Mouse (Mus musculus) liver, embryonic 12.5 days (tissue): ENCODE measurements at regions not wholly inside any gene's neighbourhood (a gene's known extent, or its start where the extent isn't known, plus 50 kb on each side); places are given as distances from the start of the nearest gene placed in this dataset.
"Not testable (repeated sequence)": the region's sequence is repeated elsewhere in the genome, so short reads cannot be mapped to it uniquely, and the experiment has no call there.

ENCODE experiments used
- ATAC-seq: fragments of 200-750 bp; cut with Nextera tagmentation; 2 replicates; pipeline ENCODE4 v1.8.0; 2017; ENCODE audit warnings: moderate number of reproducible peaks, mild to moderate bottlenecking, moderate library complexity
- H3K27ac ChIP-seq: fragments of 300-500 bp; sonication (generic); 2 replicates; pipeline ENCODE4 v1.5.1; 2016; ENCODE audit warnings: mild to moderate bottlenecking
- H3K27me3 ChIP-seq: fragments of 300-500 bp; sonication (generic); replicated peaks from 2 replicates; pipeline ENCODE4 v1.6.1; 2016; ENCODE audit warnings: mild to moderate bottlenecking, moderate library complexity
- H3K36me3 ChIP-seq: fragments of 300-500 bp; sonication (generic); 2 replicates; pipeline ENCODE4 v1.6.1; 2016; ENCODE audit warnings: mild to moderate bottlenecking, moderate library complexity
- H3K4me1 ChIP-seq: fragments of 300-500 bp; sonication (generic); 2 replicates; pipeline ENCODE4 v1.6.1; 2016
- H3K4me2 ChIP-seq: fragments of 300-500 bp; sonication (generic); 2 replicates; pipeline ENCODE4 v1.6.1; 2016; ENCODE audit warnings: mild to moderate bottlenecking, moderate library complexity
- H3K4me3 ChIP-seq: fragments of 300-500 bp; sonication (generic); 2 replicates; pipeline ENCODE4 v1.5.1; 2016; ENCODE audit warnings: mild to moderate bottlenecking, moderate library complexity
- H3K9ac ChIP-seq: fragments of 300-500 bp; sonication (generic); 2 replicates; pipeline ENCODE4 v1.6.1; 2016; ENCODE audit warnings: mild to moderate bottlenecking, moderate library complexity
- H3K9me3 ChIP-seq: fragments of 300-500 bp; sonication (generic); replicated peaks from 2 replicates; pipeline ENCODE4 v1.6.1; 2016; ENCODE audit warnings: mild to moderate bottlenecking, moderate library complexity
- WGBS: fragments of 180-500 bp; shearing (Covaris S2); methylation state at CpG from one replicate; pipeline ENCODE4 v1.1.7; 2016; ENCODE audit not compliant: insufficient replicate concordance; 5-methylcytosine and 5-hydroxymethylcytosine counted together

DNA sequence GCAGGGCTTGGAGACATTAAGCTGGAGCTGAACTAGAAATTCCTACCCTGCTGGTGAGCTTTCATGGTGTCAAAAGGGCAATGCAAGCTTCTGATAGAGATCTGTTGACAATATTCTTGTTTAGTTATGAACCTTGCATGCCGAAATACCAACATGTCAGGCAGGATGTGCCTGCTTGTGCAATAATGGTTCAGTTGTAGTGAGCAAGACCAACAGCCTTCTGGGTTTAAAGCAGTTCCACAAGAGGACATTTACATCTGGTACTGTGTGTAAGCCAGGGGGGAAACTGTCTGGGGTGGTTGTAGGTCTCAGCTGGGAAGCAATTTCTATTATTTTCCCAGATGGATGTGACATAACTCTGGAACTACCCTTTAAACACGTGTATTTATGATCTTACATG is 987.6 kb upstream of the Gm38303 start:
- ATAC-seq: no peak
- Histone ChIP-seq H3K36me3 (no peaks in the 10 kb centered on the region), H3K4me3 (no peak overlapping the region), H3K9ac (no peak overlapping the region), H3K9me3 (no peaks in the 10 kb centered on the region), H3K4me1 (no peaks in the 10 kb centered on the region), H3K27ac (no peak overlapping the region), H3K27me3 (no peaks in the 10 kb centered on the region), H3K4me2 (no peak overlapping the region)
- 29% methylated on average over 2 of the region's 2 CpGs for WGBS

DNA sequence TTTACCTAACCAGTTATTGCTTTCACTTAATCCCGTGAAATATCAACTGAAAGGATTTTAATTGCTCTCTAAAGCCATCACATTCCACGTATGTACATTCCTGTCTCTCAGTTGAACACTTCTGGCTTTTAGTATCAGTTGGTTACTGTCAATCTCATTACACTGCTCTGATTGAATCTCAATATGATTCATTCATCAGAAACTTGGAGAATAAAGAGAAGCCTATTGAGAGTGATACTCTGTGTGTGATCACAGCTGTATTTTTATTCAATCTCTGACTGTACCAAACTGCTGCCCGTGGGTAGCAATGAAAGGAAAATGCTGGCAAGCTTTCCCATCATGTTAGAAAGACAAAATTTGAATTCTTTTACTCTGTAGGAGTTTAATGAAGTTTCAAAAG is 957.5 kb upstream of the Gm38303 start:
- Histone ChIP-seq H3K36me3 (no peaks in the 10 kb centered on the region), H3K27me3 (no peaks in the 10 kb centered on the region), H3K9ac (no peak overlapping the region), H3K9me3 (no peaks in the 10 kb centered on the region), H3K4me1 (no peaks in the 10 kb centered on the region), H3K27ac (no peak overlapping the region), H3K4me3 (no peak overlapping the region), H3K4me2 (no peak overlapping the region)
- 55% methylated on average over 3 of the region's 3 CpGs for WGBS
- ATAC-seq: no peak

- no peak overlapping the region for H3K4me2 ChIP-seq
- no peak overlapping the region for H3K9ac ChIP-seq
- no peak overlapping the region for H3K27ac ChIP-seq
- H3K27me3 ChIP-seq: no peaks in the 10 kb centered on the region
- no peak for ATAC-seq
- no peaks in the 10 kb centered on the region for H3K9me3 ChIP-seq
- 71% methylated on average over 3 of the region's 3 CpGs for WGBS
- no peaks in the 10 kb centered on the region for H3K36me3 ChIP-seq
- no peak overlapping the region for H3K4me3 ChIP-seq
- no peaks in the 10 kb centered on the region for H3K4me1 ChIP-seq
Measured at GRCm38 (mm10) chr3:11261052-11261451, 925.6 kb upstream of the Gm38303 start.

DNA sequence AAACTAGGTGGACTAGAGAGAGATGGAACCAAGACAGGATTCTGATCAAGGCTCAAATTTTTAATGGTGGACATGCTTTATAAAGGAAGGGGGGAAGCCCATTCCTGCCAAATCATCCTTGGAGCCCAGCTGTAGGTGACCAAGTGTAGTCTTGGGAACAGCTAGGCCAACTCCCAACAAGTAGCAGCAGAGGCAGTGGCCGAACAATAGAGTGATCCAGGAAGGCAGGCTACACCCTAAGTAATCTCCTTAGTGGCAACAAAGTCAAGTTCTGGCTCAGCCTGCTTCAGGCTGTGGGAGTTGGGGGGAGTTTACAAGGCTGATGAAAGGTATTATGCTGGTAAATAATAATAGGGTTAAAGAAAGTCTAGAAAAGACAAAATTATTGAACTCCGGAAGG is 878.5 kb upstream of the Gm38303 start:
- ATAC-seq: no peak
- no peaks in the 10 kb centered on the region for H3K4me1 ChIP-seq
- H3K27me3 ChIP-seq: no peaks in the 10 kb centered on the region
- H3K27ac ChIP-seq: no peak overlapping the region
- no peaks in the 10 kb centered on the region for H3K36me3 ChIP-seq
- no peak overlapping the region for H3K9ac ChIP-seq
- H3K4me3 ChIP-seq: no peak overlapping the region
- H3K4me2 ChIP-seq: no peak overlapping the region
- no peaks in the 10 kb centered on the region for H3K9me3 ChIP-seq
- 72% methylated on average over 2 of the region's 2 CpGs for WGBS

DNA sequence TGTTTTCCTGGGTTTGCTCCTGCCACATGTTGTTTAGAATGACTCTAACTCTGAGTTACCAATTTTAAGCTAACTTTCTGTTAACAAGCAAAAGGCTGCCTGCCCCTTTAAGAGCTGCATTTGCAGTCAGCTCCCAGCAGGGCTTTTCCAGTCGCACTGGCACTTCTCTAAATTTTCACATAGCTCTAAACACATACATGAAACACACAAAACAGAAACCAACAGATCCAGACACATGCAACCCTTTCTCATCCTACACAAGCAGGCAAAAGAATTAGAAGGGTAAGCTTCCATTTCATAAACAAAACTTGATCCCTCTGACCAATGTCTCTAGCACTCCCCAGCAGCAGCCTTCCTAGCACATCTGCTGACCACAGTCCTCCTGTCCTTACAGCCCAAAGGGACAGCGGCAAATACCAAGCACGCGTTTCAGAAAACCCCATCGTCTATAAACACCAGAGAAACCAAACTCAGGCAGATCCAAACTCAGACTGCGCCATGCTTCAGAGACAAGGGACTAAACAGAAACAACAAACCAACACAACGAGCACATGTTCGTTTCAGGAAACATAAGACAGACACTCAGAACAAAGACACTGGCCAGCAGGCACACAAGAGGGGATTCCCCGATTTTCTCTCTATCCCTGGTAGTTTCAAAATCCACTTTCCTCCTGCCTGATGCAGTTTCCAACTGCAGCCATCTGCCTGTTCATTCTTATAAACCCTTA is 877.6 kb upstream of the Gm38303 start:
- not testable (repeated sequence) for H3K36me3 ChIP-seq, H3K27ac ChIP-seq, H3K4me2 ChIP-seq, ATAC-seq, H3K9me3 ChIP-seq, H3K4me1 ChIP-seq, H3K4me3 ChIP-seq, H3K9ac ChIP-seq, H3K27me3 ChIP-seq
- WGBS: 30% methylated on average over 9 of the region's 9 CpGs

DNA sequence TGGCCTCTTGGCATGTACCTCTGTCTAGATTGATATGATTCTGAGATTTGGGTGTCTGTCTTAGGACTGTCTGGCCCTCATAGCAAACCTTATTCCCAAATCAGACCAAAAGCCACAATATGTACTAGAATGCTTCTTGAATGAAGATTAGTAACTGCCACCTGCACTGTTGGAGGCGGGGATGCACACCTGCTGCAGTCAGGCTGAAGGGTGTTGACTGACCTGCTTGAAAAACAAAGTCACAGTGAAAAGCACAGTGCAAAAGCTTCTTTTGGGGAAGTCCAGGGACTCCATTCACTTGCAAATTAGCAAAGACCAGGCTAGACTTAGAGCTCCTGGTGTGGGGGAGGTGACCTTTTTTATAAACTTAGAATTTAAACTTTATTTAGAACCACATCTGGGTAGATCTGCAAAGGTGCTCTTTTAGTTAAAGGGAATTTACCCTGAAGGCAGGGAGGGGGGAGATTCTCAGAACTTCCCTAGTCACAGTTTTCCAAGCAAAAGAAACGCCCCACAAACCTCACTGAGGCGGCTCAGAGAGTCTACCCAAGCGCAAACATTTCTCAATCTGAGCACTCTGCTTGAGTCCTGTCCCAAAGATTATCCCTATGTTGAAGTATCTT is 876.9 kb upstream of the Gm38303 start:
- H3K4me2 ChIP-seq, ATAC-seq, H3K4me3 ChIP-seq, H3K9me3 ChIP-seq, H3K36me3 ChIP-seq, H3K4me1 ChIP-seq, H3K9ac ChIP-seq, H3K27ac ChIP-seq, H3K27me3 ChIP-seq: not testable (repeated sequence)
- WGBS: 45% methylated on average over 4 of the region's 4 CpGs

DNA sequence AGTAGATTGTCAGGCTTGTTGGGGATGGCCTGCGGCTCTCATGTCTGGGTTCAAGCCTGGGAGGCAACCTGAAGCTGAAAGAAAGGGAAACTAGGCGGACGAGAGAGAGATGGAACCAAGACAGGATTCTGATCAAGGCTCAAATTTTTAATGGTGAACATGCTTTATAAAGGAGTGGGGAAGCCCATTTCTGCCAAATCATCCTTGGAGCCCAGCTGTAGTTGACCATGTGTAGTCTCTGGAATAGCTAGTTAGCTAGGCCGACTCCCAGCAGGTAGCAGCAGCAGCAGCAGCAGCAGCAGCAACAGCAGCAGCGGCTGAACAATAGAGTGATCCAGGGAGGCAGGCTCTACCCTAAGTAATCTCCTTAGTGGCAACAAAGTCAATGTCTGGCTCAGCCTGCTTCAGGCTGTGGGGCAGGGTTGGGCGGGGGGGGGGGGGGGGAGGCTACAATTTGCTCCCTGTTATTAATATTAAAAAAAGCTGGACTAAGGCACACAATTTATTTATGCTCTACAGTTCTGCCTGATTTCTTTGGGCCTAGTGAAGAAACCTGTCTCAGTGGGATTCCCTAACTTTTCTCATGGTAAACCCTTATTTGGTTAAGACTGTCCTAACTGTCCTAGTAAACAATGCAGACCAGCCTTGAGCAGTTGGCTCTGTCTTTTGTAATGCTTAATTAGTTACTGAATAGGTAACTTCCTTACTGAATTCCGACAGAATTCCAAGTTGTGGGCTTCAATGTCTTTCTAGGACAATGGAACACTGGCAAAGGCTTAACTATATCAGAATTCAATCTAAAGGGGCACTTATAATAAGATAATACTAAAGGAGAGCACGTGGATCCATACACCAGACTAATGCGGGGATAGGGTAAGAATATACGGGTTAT is 875.7 kb upstream of the Gm38303 start:
- H3K27me3 ChIP-seq, H3K36me3 ChIP-seq, ATAC-seq, H3K4me1 ChIP-seq, H3K4me3 ChIP-seq, H3K9me3 ChIP-seq, H3K9ac ChIP-seq, H3K4me2 ChIP-seq, H3K27ac ChIP-seq: not testable (repeated sequence)
- 67% methylated on average over 9 of the region's 10 CpGs for WGBS

DNA sequence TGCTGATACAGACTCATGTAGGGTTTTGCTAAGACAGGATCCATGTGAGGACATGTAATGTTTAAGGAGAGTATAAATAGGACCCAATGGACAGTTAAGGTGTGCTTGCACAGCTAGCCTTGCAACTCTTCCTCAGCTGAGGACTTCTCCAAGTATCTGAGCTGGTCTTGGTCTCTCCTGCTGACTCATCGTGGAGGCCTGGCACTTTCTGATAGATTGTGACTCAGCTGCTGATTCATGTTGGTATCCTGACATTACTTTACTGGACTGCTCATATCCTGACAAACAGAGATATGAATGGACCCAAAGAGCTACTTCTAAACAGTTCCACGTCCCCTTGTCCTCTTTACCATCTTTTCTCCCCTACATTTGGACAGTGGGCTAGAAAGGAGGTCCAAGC is 838.5 kb upstream of the Gm38303 start:
- no peak overlapping the region for H3K4me3 ChIP-seq
- H3K9me3 ChIP-seq: no peaks in the 10 kb centered on the region
- ATAC-seq: peak; percentile 79
- no peak overlapping the region for H3K4me2 ChIP-seq
- no peak overlapping the region for H3K9ac ChIP-seq
- peak overlapping the region; percentile 40; the same call in 1 of the 2 replicates for H3K27ac ChIP-seq
- H3K36me3 ChIP-seq: no peaks in the 10 kb centered on the region
- H3K27me3 ChIP-seq: no peaks in the 10 kb centered on the region
- H3K4me1 ChIP-seq: no peaks in the 10 kb centered on the region
- 38% methylated on average over 2 of the region's 2 CpGs for WGBS

GRCm38 (mm10) chr3:11155350-11155749 is 819.9 kb upstream of the Gm38303 start:
- Histone ChIP-seq H3K27me3 (no peaks in the 10 kb centered on the region), H3K9ac (no peak overlapping the region), H3K9me3 (0 out of 2 replicates have a peak, but pooled peaks cover 3% of the 10 kb centered on the region), H3K4me3 (no peak overlapping the region), H3K27ac (no peak overlapping the region), H3K4me2 (no peak overlapping the region), H3K36me3 (no peaks in the 10 kb centered on the region), H3K4me1 (no peaks in the 10 kb centered on the region)
- no peak for ATAC-seq
- 74% methylated on average over 1 of the region's 1 CpGs for WGBS
